Mouse (Mus musculus): Measurements from ENCODE around the gene 1190002N15Rik.

Gene 1190002N15Rik

DNA sequence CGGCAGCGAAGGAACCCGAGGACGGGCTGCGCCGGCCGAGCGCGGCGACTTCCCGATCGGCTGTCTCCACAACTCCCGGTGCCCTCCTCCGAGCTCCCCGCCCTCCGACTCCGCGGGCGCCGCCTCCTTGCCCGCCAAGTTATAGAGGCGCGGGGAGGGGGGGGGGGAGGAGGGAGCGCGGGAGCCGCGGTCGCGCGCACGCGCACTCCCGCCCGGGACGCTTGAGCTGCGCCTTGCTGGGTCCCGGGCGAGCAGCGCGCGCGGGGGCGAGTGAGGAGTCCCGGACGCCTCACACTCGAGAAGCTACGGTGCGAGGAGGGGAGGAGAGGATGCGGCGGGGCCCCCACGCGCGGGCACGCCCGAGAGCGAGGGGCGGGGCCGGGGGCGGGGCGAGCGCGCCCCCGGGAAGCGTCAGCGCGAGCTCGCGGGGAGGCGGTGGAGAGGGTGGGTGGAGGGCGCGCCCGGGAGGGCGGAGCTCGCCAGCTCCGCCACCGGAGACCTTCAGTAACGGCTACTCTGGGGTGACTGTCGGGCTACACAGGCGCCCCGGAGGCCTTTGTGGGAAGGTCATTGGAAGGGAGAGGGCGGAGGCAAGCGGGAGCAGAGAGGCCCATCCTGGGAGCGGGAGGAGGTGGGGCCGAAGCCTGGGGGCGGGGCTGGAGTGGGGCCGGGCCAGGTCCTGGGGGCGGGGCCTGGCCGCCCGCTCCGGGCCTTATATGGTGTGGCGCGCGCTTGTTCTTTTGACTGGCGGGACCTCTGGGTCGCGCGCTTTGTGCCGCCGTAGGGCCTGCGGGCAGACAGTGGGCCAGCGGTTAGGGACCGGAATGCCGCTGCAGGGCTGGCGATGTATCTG lies at the start of gene 1190002N15Rik:
Gene 1190002N15Rik (minus strand): TSS at position 112 of the 853 bp plus-strand sequence.
- peak; percentile 96 to 98 for DNase-seq

- peak; percentile 81 to 87 for DNase-seq
Measured at GRCm38 (mm10) chr9:94582309-94582708, 44.4 kb upstream of the 1190002N15Rik start.

GRCm38 (mm10) chr9:94581661-94582060 lies 43.8 kb upstream of the 1190002N15Rik start:
- no peak for DNase-seq

DNA sequence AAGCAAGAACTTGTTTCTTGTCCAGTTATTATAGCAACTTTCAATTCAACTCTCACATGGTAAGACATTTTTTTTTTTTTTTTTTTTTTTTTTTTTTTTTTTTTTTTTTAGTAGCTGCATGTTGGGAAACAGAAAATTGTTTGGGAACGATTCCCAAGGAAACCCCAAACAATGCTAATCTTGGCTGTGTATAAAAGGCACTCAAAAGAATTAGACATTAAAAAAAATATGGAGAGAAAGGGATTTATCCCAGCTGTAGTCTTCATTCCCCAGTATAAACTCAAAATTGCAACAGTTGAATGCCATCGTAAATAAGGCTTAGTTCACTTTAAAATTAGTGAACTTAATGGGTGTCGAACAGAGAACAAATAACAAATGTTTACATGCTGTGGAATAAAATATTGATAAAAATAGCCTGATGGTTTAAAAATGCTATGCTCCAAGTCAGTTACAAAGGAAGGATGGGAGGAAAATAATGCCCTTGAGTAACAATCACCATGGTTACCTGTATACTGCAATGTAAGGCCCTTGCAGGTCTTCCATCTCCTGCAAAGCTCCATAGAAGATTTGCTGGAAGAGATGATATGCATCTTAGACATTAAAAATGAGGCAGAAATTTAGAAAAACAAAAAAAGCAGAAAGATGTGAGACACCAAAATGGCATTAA lies 42.3 kb upstream of the 1190002N15Rik start:
- DNase-seq = no peak

- no peak for DNase-seq
Measured at GRCm38 (mm10) chr9:94571802-94572201, 33.9 kb upstream of the 1190002N15Rik start.

DNA sequence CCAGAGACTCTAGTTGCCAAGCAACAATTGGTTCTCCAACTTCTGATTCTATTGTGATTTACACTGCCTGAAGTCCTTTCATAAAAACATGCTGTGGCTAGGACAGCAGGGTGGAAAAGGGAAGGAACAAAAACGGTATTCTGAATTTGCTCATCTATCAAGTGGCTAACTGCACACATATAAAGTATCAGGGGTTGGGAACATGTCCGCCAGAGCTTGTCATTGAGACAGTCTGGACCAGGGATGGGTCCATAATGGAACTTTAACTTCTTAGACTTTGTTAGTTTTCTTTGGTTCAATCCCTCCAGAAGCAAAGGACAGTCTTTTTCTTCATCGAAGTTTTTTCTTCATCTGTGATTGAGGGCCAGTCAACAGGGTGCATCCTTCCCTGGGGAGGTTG lies 30.5 kb upstream of the 1190002N15Rik start:
- no peak for DNase-seq

DNA sequence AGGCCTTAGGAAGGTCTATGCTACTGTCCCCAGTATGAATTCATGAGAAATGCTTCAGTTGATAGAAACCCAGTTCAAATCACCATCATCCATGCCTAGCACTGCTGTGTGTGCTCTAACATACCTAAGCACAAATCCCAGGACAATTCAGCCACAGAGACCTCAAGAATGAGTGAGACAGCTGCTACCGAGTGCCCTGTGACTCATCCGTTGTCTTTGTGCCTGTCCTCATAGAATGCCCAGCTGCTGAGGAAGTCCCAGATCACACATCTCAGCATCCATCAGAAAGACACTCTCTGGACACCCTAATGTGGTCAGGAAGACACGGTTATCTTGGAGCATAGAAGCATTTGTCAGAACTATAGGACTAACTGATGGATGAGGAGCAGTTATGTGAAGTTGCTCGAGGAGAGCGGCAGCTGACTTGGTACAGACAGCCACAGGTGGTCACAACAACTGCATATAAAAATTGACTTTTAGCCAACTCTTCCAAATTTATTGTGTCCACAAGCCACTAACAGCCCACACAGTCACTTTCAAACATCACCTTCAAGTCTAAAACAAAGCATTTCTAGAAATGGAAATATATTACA lies 29.9 kb upstream of the 1190002N15Rik start:
- no peak for DNase-seq

GRCm38 (mm10) chr9:94556776-94557514 lies 19.1 kb upstream of the 1190002N15Rik start:
- DNase-seq = no peak

DNA sequence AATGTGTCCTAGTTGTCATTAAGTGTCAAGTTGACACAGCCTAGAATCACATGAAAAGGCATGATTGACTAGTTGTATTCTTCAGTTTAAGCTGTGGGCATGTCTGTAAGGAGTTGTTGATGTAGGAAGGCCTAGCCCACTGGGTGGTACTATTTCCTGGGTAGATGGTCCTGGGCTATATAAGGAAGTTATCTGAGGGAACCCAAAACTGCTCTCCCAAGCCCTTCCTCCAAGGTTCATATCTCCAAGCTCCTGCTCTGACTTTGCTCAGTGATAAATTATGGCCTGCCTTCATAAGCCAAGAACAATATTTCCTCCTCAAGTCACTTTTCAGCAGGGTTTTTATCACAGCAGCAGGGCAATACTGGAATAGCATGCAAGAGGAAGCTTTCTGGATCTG lies 18.4 kb upstream of the 1190002N15Rik start:
- DNase-seq = no peak

DNA sequence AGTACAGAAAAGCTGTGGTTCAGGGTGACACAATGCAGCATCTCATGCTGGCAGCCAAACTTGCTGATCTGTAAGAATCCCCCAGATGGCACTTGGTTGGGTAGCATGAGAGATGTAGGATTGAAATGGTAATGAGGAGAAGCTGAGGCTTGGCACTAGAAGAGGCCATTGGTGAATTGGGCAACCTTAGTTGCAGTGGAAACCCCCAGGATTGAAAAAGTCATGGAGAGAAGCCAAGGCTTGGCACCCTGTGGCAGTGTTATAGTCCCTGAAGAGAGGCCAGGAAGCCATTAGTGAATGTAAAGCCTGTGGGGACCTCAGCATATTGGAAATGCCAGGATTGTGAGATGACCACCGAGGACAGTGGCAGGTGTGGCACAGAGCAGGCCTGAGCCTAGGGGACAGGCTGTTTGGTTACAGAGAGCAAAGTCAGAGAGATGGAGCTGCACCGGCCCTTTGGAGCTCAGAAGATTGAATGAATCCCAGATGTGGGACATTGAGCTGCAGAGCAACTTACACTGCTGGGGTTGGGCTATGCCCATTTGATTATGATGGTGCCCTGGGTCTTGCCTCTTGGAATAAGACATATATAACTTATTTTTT lies 12.7 kb upstream of the 1190002N15Rik start:
- DNase-seq = no peak

DNA sequence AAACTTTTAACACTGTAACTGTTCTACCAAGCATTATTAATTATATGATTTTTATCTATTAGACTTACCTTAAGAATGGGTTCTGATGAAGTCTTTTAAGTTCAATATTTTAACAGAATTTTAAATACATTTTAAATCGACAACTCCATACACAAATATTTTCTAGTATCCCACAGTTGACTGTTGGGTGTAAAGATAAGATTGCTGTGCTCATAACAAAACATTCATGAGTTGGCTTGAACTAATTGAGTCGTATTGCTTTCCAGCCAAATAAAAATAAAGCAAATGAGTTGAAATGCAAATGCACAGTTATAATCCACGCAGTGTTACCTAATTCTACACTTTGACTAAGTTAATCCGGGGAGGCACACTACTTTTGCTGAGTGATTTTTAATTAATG lies 6.0 kb upstream of the 1190002N15Rik start:
- no peak for DNase-seq

DNA sequence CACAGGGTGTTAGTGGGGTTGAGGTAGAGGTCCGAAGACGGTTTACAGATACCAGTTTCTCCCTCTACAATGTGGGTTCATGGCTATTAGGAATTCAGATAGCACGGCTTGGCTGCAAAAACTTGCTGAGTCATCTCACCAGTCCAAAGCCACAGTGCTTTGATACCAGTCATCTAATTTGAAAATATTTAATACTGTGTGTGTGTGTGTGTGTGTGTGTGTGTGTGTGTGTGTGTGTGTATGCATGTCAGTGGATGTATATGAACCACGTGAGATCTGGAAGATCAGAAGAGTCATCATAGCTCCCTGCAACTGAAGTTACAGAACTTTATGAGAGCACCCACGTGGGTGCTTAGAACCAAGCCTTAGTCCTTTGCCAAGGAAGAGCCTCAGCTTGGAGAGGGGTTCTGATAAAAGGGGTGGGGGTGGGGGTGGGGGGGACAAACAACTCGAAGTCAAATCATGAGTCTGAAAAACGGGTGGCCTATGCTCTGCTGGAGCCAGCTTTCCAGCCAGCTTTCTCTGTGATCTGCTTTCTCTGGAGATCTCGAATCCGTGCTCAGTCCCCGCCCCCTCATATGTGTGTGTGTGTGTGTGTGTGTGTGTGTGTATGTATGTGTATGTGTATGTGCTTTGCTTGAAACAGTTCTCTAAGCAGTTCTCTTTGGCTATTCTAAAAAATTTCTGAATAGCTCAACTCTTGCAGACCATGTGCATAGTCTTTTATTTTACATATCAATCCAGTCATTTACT lies 2.6 kb upstream of the 1190002N15Rik start:
- peak in 1 of 2 experiments; percentile 33 for DNase-seq

DNA sequence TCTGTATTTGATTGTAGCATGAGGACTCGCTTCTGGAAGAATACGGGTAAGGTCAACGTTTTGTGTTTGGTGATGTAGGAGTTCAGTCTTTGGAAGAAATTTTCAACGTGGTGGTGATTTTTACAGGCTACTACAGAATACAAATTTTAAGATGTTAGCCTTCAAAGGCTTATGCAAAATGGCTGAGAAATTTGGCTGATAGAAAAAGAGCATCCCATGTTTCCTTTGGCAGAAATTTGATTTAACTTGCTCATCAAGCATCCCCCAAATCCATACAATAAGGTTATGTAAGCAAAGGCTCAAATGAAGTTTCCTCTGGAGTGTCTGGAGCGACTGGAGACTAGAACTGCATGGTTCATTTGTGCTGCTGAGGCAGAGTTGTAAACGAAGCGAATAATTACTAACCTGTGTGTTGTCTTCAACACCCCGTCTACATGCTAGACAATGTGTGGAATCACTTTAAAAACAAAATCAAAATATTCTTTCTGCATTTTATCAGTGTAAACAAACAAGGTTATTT lies 1.5 kb upstream of the 1190002N15Rik start:
- DNase-seq = no peak

GRCm38 (mm10) chr9:94538823-94539143 lies 902 bp upstream of the 1190002N15Rik start:
- DNase-seq = no peak

- peak; percentile 80 to 82 for DNase-seq
Measured at GRCm38 (mm10) chr9:94537051-94537917, 597 bp downstream of the 1190002N15Rik start.

GRCm38 (mm10) chr9:94536261-94536905 lies 1.5 kb downstream of the 1190002N15Rik start:
- no peak for DNase-seq

DNA sequence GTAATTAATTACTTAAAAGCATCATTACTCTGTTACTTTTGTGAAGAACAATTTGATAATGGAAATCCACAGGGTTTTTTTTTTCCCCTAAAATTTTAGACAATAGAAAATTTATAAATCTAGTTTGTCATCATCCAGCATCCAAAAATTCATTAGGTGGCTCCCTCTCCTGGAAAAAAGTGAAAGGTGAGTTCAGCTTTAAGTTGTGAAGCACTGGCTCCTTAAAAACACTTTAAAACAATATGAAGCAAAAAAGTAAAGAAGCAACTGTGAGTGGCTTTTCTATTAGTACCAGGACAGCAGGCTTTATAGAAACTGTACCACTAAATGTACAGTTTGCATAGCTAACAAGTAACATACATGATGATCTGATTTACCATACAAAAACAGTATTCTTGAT lies 3.1 kb downstream of the 1190002N15Rik start:
- peak in 1 of 2 experiments; percentile 32 for DNase-seq

- no peak for DNase-seq
Measured at GRCm38 (mm10) chr9:94534226-94534625, 3.7 kb downstream of the 1190002N15Rik start.

DNA sequence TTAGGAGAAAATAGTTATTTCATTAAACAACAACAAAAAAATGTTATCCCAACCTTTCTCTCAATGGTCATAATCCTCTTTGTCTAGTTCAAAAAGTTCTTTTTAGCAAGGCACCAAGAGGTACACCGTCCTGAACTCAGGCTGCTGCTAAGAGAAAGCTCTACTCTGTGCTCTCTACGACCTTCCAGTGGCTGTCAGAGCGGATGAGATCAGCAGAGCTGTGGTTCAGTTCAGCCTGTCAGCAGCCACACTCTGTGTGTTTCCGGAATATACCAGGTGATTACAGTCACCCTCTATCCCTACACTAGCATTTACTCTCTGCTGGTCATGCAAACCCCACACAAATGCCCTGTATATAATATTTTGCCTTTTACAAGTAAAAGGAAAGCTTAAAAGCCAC lies 4.2 kb downstream of the 1190002N15Rik start:
- peak; percentile 56 to 64 for DNase-seq

GRCm38 (mm10) chr9:94529987-94530386 lies 7.9 kb downstream of the 1190002N15Rik start:
- DNase-seq = no peak
